Mouse (Mus musculus) megakaryocyte, embryonic 14.5 days (primary cell): ENCODE results near the gene Rhbdd2.

Experiments used
- FLI1 ChIP-seq: IDR thresholded peaks from 2 replicates; pipeline ENCODE4 v1.6.1; 2012; ENCODE audit warnings: low read length, inconsistent platforms, mixed read lengths
- GATA1 ChIP-seq: IDR thresholded peaks from 3 replicates; pipeline ENCODE4 v1.6.1; 2012; ENCODE audit warnings: mixed read lengths, low read length, inconsistent platforms, borderline replicate concordance

- TF ChIP-seq GATA1, result no peak
- no peak for TF ChIP-seq FLI1
Observed at GRCm38 (mm10) chr5:135641028-135641427, 8.6 kb downstream of the Rhbdd2 start.
